Mouse (Mus musculus): ENCODE results near the gene Mindy2. TPM values are rescaled to one million over a fixed set of nuclear protein-coding genes. Genes with fewer than 3 reads are reported as not detected.

Gene Mindy2
- polyA plus RNA-seq, 1 experiment from 2014 or later, result 8.9 TPM

- no peak overlapping the region; the same call in 1 of the 2 replicates for H3K27ac ChIP-seq (ENCODE audit: low read length)
- no peak overlapping the region for H3K4me2 ChIP-seq (ENCODE audit: low read depth, low read length)
- 53% methylated on average over 6 of the region's 6 CpGs for WGBS
- H3K4me3 ChIP-seq (replicated peaks; ENCODE audit: low read length), result no peak overlapping the region
- no peak overlapping the region for H3K9ac ChIP-seq (ENCODE audit: low read length)
- H3K9me3 ChIP-seq (replicated peaks; ENCODE audit: control insufficient read depth, low read length), result no peaks in the 10 kb centered on the region; the same call in 1 of the 2 replicates
- H3K4me1 ChIP-seq (ENCODE audit: control insufficient read depth, insufficient read depth, low read length), result peaks cover 5% of the 10 kb centered on the region
- no peaks in the 10 kb centered on the region for H3K36me3 ChIP-seq (ENCODE audit: control insufficient read depth, insufficient read depth, low read length)
- ATAC-seq (ENCODE audit: insufficient read depth, low FRiP score), result no peak
- H3K27me3 ChIP-seq (ENCODE audit: control insufficient read depth, insufficient read depth, low read length), result no peaks in the 10 kb centered on the region
Measured at GRCm38 (mm10) chr9:70671278-70671677, 14.3 kb upstream of the Mindy2 start.

- Histone ChIP-seq H3K9me3 (replicated peaks; ENCODE audit: control insufficient read depth, low read length) (no peaks in the 10 kb centered on the region; the same call in 1 of the 2 replicates), H3K9ac (ENCODE audit: low read length) (no peak overlapping the region), H3K36me3 (ENCODE audit: control insufficient read depth, insufficient read depth, low read length) (no peaks in the 10 kb centered on the region), H3K4me2 (ENCODE audit: low read depth, low read length) (no peak overlapping the region), H3K4me1 (ENCODE audit: control insufficient read depth, insufficient read depth, low read length) (peaks cover 5% of the 10 kb centered on the region), H3K27me3 (ENCODE audit: control insufficient read depth, insufficient read depth, low read length) (no peaks in the 10 kb centered on the region), H3K4me3 (replicated peaks; ENCODE audit: low read length) (no peak overlapping the region), H3K27ac (ENCODE audit: low read length) (no peak overlapping the region)
- ATAC-seq (ENCODE audit: insufficient read depth, low FRiP score), result no peak
- 64% methylated on average over 6 of the region's 6 CpGs for WGBS
Measured at GRCm38 (mm10) chr9:70670381-70670780, 13.4 kb upstream of the Mindy2 start.

GRCm38 (mm10) chr9:70669197-70669596 lies 12.2 kb upstream of the Mindy2 start:
- Histone ChIP-seq H3K4me2 (ENCODE audit: low read depth, low read length) (no peak overlapping the region), H3K36me3 (ENCODE audit: control insufficient read depth, insufficient read depth, low read length) (no peaks in the 10 kb centered on the region), H3K4me1 (ENCODE audit: control insufficient read depth, insufficient read depth, low read length) (peaks cover 5% of the 10 kb centered on the region), H3K9ac (ENCODE audit: low read length) (no peak overlapping the region), H3K4me3 (replicated peaks; ENCODE audit: low read length) (no peak overlapping the region), H3K9me3 (replicated peaks; ENCODE audit: control insufficient read depth, low read length) (no peaks in the 10 kb centered on the region; the same call in 1 of the 2 replicates), H3K27me3 (ENCODE audit: control insufficient read depth, insufficient read depth, low read length) (no peaks in the 10 kb centered on the region), H3K27ac (ENCODE audit: low read length) (no peak overlapping the region)
- ATAC-seq (ENCODE audit: insufficient read depth, low FRiP score), result no peak
- 54% methylated on average over 2 of the region's 2 CpGs for WGBS

GRCm38 (mm10) chr9:70668048-70668447 lies 11.1 kb upstream of the Mindy2 start:
- Histone ChIP-seq H3K4me2 (ENCODE audit: low read depth, low read length) (no peak overlapping the region), H3K36me3 (ENCODE audit: control insufficient read depth, insufficient read depth, low read length) (no peaks in the 10 kb centered on the region), H3K4me3 (replicated peaks; ENCODE audit: low read length) (no peak overlapping the region), H3K4me1 (ENCODE audit: control insufficient read depth, insufficient read depth, low read length) (peaks cover 5% of the 10 kb centered on the region), H3K27me3 (ENCODE audit: control insufficient read depth, insufficient read depth, low read length) (no peaks in the 10 kb centered on the region), H3K27ac (ENCODE audit: low read length) (no peak overlapping the region), H3K9me3 (replicated peaks; ENCODE audit: control insufficient read depth, low read length) (no peaks in the 10 kb centered on the region; the same call in 1 of the 2 replicates), H3K9ac (ENCODE audit: low read length) (no peak overlapping the region)
- no peak for ATAC-seq (ENCODE audit: insufficient read depth, low FRiP score)

- H3K4me3 ChIP-seq (replicated peaks; ENCODE audit: low read length), result no peak overlapping the region
- no peak overlapping the region for H3K9ac ChIP-seq (ENCODE audit: low read length)
- H3K4me2 ChIP-seq (ENCODE audit: low read depth, low read length), result no peak overlapping the region
- H3K27me3 ChIP-seq (ENCODE audit: control insufficient read depth, insufficient read depth, low read length), result no peaks in the 10 kb centered on the region
- no peak overlapping the region for H3K27ac ChIP-seq (ENCODE audit: low read length)
- no peaks in the 10 kb centered on the region; the same call in 1 of the 2 replicates for H3K9me3 ChIP-seq (replicated peaks; ENCODE audit: control insufficient read depth, low read length)
- no peaks in the 10 kb centered on the region for H3K36me3 ChIP-seq (ENCODE audit: control insufficient read depth, insufficient read depth, low read length)
- no peak for ATAC-seq (ENCODE audit: insufficient read depth, low FRiP score)
- peaks cover 2% of the 10 kb centered on the region for H3K4me1 ChIP-seq (ENCODE audit: control insufficient read depth, insufficient read depth, low read length)
- 61% methylated on average over 7 of the region's 7 CpGs for WGBS
Measured at GRCm38 (mm10) chr9:70666811-70667210, 9.8 kb upstream of the Mindy2 start.

GRCm38 (mm10) chr9:70665372-70666145 lies 8.6 kb upstream of the Mindy2 start:
- 74% methylated on average over 16 of the region's 16 CpGs for WGBS
- no peaks in the 10 kb centered on the region for H3K27me3 ChIP-seq (ENCODE audit: control insufficient read depth, insufficient read depth, low read length)
- no peaks in the 10 kb centered on the region; the same call in 1 of the 2 replicates for H3K9me3 ChIP-seq (replicated peaks; ENCODE audit: control insufficient read depth, low read length)
- H3K4me3 ChIP-seq (replicated peaks; ENCODE audit: low read length), result no peak overlapping the region
- no peaks in the 10 kb centered on the region for H3K36me3 ChIP-seq (ENCODE audit: control insufficient read depth, insufficient read depth, low read length)
- no peak overlapping the region for H3K9ac ChIP-seq (ENCODE audit: low read length)
- H3K4me2 ChIP-seq (ENCODE audit: low read depth, low read length), result no peak overlapping the region
- no peak for ATAC-seq (ENCODE audit: insufficient read depth, low FRiP score)
- no peaks in the 10 kb centered on the region for H3K4me1 ChIP-seq (ENCODE audit: control insufficient read depth, insufficient read depth, low read length)
- no peak overlapping the region for H3K27ac ChIP-seq (ENCODE audit: low read length)

- no peaks in the 10 kb centered on the region; the same call in 1 of the 2 replicates for H3K9me3 ChIP-seq (replicated peaks; ENCODE audit: control insufficient read depth, low read length)
- H3K36me3 ChIP-seq (ENCODE audit: control insufficient read depth, insufficient read depth, low read length), result no peaks in the 10 kb centered on the region
- H3K27me3 ChIP-seq (ENCODE audit: control insufficient read depth, insufficient read depth, low read length), result no peaks in the 10 kb centered on the region
- H3K4me2 ChIP-seq (ENCODE audit: low read depth, low read length), result no peak overlapping the region
- H3K27ac ChIP-seq (ENCODE audit: low read length), result no peak overlapping the region
- H3K4me3 ChIP-seq (replicated peaks; ENCODE audit: low read length), result no peak overlapping the region
- ATAC-seq (ENCODE audit: insufficient read depth, low FRiP score), result no peak
- H3K4me1 ChIP-seq (ENCODE audit: control insufficient read depth, insufficient read depth, low read length), result no peaks in the 10 kb centered on the region
- 76% methylated on average over 4 of the region's 4 CpGs for WGBS
- no peak overlapping the region for H3K9ac ChIP-seq (ENCODE audit: low read length)
Measured at GRCm38 (mm10) chr9:70664847-70665246, 7.9 kb upstream of the Mindy2 start.

GRCm38 (mm10) chr9:70658266-70658665 lies 1.3 kb upstream of the Mindy2 start:
- Histone ChIP-seq H3K9ac (ENCODE audit: low read length) (no peak overlapping the region), H3K4me1 (ENCODE audit: control insufficient read depth, insufficient read depth, low read length) (peaks cover 17% of the 10 kb centered on the region; the same call in 1 of the 2 replicates), H3K4me3 (replicated peaks; ENCODE audit: low read length) (no peak overlapping the region), H3K36me3 (ENCODE audit: control insufficient read depth, insufficient read depth, low read length) (no peaks in the 10 kb centered on the region), H3K4me2 (ENCODE audit: low read depth, low read length) (no peak overlapping the region), H3K27ac (ENCODE audit: low read length) (no peak overlapping the region), H3K9me3 (replicated peaks; ENCODE audit: control insufficient read depth, low read length) (no peaks in the 10 kb centered on the region), H3K27me3 (ENCODE audit: control insufficient read depth, insufficient read depth, low read length) (no peaks in the 10 kb centered on the region)
- WGBS, result 54% methylated on average over 2 of the region's 2 CpGs
- no peak for ATAC-seq (ENCODE audit: insufficient read depth, low FRiP score)

GRCm38 (mm10) chr9:70656130-70657007 lies 605 bp downstream of the Mindy2 start, which contains the start of gene Gm10642:
Gene Gm10642 (plus strand): TSS chr9:70656251.
- no peaks in the 10 kb centered on the region for H3K27me3 ChIP-seq (ENCODE audit: control insufficient read depth, insufficient read depth, low read length)
- H3K36me3 ChIP-seq (ENCODE audit: control insufficient read depth, insufficient read depth, low read length), result no peaks in the 10 kb centered on the region
- peak; percentile 31 for ATAC-seq (ENCODE audit: insufficient read depth, low FRiP score)
- peak within 1 kb of the TSS; percentile 75 for H3K4me2 ChIP-seq (ENCODE audit: low read depth, low read length)
- under 1% methylated on average over 55 of the region's 72 CpGs for WGBS
- peak within 1 kb of the TSS; percentile 88 for H3K4me3 ChIP-seq (replicated peaks; ENCODE audit: low read length)
- H3K9me3 ChIP-seq (replicated peaks; ENCODE audit: control insufficient read depth, low read length), result no peaks in the 10 kb centered on the region
- peak within 1 kb of the TSS; percentile 95 for H3K9ac ChIP-seq (ENCODE audit: low read length)
- peaks cover 17% of the 10 kb centered on the region; the same call in 1 of the 2 replicates for H3K4me1 ChIP-seq (ENCODE audit: control insufficient read depth, insufficient read depth, low read length)
- H3K27ac ChIP-seq (ENCODE audit: low read length), result peak within 1 kb of the TSS; percentile 97

All from stomach, embryonic 16.5 days (tissue).